Mouse (Mus musculus): ENCODE data around the gene Alkbh5. TPM values are rescaled to one million over a fixed set of nuclear protein-coding genes. Genes with fewer than 3 reads are reported as not detected.
A peak's percentile ranks its signal among the peaks of the same experiment; 100 is the strongest.
"Not testable (repeated sequence)": the region's sequence is repeated elsewhere in the genome, so short reads cannot be mapped to it uniquely, and the experiment has no call there.

Gene Alkbh5
- total RNA-seq, 2 experiments from 2014 or later = 69.1 to 71.9 TPM

DNA sequence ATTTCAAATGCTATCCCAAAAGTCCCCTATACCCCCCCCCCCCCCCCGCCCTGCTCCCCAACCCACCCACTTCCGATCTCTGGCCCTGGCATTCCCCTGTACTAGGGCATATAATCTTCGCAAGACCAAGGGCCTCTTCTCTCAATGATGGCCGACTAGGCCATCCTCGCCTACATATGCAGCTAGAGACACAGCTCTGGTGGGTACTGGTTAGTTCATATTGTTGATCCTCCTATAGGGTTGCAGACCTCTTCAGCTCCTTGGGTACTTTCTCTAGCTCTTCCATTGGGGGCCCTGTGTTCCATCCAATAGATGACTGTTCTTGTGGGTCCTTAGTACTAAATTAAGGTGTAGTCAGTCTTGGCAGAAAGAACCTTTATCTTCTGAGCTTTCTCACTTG is 7.0 kb downstream of the Alkbh5 start:
- not testable (repeated sequence) for DNase-seq

DNA sequence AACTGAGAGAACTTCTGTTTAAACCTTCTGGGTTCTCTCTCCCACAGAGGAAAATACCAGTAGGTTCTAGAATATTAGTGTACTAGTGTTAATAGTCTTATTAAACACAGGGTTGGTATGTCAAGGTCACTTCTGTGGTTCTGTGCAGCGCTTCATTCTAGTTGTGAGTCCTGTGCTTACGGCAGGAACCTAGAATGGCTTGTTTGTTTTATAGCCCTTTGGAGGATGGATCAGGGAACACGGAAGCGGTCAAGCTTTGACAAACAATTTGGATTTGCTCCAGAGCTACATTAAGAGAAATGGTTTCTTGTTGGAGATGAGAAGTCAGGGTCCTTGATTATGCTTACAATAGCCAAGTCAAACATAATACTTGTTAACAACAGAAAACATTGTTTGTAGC is 9.3 kb downstream of the Alkbh5 start:
- no peak for DNase-seq

DNA sequence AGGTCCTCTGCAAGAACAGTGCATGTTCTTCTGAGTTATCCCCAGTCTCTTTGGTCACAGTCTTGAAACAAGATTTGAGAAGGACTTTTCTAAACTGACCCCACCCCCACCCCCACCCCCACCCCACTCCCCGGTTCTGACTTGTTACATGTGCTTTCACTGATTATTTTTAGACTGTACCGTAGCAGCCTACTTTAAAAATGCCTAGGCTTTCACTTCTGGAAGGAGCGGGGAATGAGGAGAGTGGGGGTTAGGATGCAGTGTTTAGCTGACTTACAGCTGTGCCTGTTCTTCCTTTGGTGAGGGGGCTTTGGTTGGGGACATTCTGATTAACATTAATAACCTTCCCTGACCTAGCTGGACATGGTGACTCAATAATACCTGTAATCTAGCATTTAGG is 11.9 kb downstream of the Alkbh5 start:
- DNase-seq = no peak

DNA sequence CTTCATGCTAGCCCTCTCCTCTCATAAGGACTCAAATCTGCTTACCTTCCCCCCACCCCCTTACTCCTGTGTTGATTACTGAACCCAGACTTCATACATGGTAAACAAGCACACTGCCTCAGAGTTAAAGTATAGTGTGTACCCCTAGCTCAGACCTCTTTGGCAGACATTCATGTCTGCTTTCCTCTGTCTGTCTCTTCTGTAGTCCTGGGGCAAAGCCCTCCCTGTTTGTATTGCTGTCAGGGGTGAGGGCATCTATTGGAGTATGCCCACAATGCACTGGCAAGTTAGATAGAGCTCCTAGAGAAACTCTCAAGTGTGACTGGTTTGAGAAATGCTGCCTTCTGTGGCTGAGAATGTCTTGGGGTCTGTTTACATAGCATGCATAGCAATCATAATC is 16.9 kb downstream of the Alkbh5 start:
- no peak for DNase-seq

DNA sequence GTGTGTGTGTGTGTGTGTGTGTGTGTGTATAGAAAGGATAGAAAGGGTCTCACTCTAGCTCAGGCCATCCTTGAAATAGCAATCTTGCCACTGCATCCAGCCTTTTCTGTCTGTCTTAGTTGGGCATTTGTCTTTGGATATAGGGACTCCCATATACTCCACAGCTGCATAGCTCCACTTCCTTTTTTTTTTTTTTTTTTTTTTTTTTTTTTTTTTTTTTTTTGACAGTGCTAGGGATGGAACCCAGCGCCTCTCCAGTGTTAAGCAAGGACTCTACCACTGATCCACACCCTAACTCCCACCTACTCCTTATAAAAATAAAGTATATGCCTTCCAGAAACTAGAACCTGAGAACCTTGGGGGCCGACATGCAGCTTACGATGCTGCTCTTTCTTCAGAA is 21.5 kb downstream of the Alkbh5 start:
- DNase-seq = no peak

DNA sequence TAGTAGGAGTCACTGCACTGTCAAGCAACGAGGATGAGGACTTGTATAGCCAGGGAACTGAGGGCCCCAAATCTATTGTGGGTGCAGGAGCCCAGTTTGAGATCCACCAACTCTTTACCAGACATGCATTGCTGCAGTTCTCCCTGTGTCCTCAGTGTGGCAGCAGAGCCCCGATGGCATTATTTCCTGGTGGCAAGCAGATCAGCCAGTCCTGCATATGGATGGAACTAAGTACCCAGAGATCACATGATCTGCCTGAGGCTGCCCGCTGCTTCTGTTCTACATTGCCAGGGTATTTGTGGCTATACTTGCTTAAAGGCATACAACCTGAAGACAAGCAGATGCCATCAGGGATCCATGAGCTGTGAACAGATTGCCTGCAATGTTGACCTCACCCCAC is 23.2 kb downstream of the Alkbh5 start:
- peak; percentile 80 for DNase-seq

DNA sequence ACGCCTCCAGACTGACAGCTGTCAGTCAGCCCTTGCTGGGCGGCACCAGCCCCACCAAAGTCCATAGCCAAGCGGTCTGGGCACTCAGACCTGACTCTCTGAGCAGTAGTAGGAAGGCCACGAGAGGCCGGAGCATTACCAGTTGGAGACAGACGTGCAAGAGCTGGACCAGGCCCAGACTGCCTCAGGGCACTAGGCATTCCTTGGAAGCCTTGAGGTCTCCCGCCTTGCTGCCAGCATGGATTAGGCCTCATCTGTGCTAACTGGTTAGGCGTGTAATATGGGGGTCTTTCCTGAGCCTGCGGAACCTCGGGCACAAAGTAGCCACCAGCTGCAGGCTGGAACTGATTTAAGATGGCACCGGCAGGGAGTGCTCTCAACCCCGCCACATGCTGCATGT is 37.8 kb downstream of the Alkbh5 start:
- DNase-seq = not testable (repeated sequence)

Other genes starting within 250 kb of the Alkbh5 start
- gene Tom1l2, start 183.5 kb upstream of the Alkbh5 start, total RNA-seq (2021) = 10 to 100 TPM; 83.2 to 85.0 TPM
- gene Drc3, start 183.1 kb upstream of the Alkbh5 start, total RNA-seq (2021) = 1 to 10 TPM; 1.8 to 2.4 TPM
- 10 to 100 TPM; 23.9 to 25.6 TPM for gene Gid4, start 119.2 kb upstream of the Alkbh5 start, total RNA-seq (2021)
- 10 to 100 TPM; 48.5 to 50.1 TPM for gene Atpaf2, start 117.9 kb upstream of the Alkbh5 start, total RNA-seq (2021)
- 10 to 100 TPM; 42.7 to 44.0 TPM for gene Drg2, start 81.8 kb upstream of the Alkbh5 start, total RNA-seq (2021)
- gene Myo15, start 67.0 kb upstream of the Alkbh5 start, total RNA-seq (2021) = under 1 TPM in 1 of 2 experiments, not detected in 1; 0.14 TPM
- gene Llgl1, start 163.3 kb downstream of the Alkbh5 start, total RNA-seq (2021) = 10 to 100 TPM; 26.6 to 28.4 TPM
- gene Flii, start 190.9 kb downstream of the Alkbh5 start, total RNA-seq (2021) = 100 to 1,000 TPM; 104 to 107 TPM
- gene Mief2, start 192.0 kb downstream of the Alkbh5 start, total RNA-seq (2021) = 10 to 100 TPM; 20.7 to 24.8 TPM
- gene Top3a, start 241.0 kb downstream of the Alkbh5 start, total RNA-seq (2021) = 1 to 10 TPM; 7.7 to 8.0 TPM
- 10 to 100 TPM; 15.8 to 16.2 TPM for gene Smcr8, start 241.1 kb downstream of the Alkbh5 start, total RNA-seq (2021)